Mouse (Mus musculus): ENCODE results near the gene Mybbp1a.
"Not testable (repeated sequence)": the region's sequence is repeated elsewhere in the genome, so short reads cannot be mapped to it uniquely, and the experiment has no call there.

Gene Mybbp1a

GRCm38 (mm10) chr11:72413601-72414190 lies 27.5 kb upstream of the Mybbp1a start:
- no peak for DNase-seq (ENCODE audit: low spot score)

GRCm38 (mm10) chr11:72415155-72415554 lies 26.0 kb upstream of the Mybbp1a start:
- DNase-seq (ENCODE audit: low spot score) = no peak

DNA sequence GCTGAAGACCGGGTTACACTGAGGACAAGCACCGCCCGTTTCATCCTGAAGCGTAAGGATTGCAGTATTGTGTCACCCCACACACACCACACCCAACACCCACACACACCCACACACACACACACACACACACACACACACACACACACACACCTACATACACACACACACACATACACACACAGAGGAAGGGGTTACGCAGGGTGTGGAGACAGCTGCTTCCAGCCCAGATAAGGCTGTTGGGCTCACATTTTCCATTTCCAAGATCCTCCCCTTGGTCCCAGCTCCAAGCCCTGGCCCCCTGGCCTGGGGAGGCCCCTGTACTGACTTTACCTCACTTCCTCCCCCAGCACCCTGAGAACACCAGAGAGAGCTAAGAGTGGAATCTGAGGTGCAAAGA lies 24.5 kb upstream of the Mybbp1a start:
- DNase-seq (ENCODE audit: low spot score) = no peak

- DNase-seq (ENCODE audit: low spot score) = no peak
These were observed 23.8 kb upstream of the Mybbp1a start for GRCm38 (mm10) chr11:72417376-72417775.

DNA sequence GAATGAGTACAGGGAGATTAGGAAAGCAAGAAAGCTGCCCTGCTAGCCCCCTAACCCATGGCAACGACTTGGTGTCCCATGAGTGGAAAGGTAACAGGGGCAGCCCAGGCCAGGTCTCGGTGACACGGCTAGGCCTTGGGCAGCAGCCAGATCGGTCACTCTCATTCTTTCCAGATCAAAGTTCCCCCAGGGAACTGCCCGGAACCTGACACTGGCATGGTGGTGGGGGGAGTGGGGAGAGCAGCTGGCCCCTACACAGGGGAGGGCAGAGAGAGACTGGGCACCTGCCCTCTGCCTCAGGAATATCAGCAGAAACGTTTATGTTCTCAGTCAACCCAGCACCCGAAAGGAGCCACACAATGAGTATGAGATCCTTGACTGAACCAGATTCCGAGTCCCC lies 22.9 kb upstream of the Mybbp1a start:
- DNase-seq (ENCODE audit: low spot score) = no peak

DNA sequence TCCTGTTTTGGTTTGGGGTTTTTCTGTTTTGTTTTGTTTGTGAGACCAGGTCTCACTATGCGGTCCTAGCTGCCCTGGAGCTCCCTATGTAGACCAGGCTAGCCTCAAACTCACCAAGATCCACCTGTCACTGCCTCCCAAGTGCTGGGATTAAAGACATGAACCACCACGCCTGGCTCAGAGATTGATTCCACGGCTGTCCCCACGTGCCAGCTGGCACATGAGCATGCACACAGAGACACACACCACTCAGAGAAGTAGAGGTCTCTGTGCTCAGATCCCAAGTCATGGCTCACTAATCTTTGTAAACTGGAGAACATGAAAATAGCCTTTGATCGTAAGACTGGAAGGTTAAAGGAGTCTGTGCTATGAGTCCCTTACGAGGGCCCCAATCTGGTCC lies 22.1 kb upstream of the Mybbp1a start:
- DNase-seq (ENCODE audit: low spot score) = no peak

DNA sequence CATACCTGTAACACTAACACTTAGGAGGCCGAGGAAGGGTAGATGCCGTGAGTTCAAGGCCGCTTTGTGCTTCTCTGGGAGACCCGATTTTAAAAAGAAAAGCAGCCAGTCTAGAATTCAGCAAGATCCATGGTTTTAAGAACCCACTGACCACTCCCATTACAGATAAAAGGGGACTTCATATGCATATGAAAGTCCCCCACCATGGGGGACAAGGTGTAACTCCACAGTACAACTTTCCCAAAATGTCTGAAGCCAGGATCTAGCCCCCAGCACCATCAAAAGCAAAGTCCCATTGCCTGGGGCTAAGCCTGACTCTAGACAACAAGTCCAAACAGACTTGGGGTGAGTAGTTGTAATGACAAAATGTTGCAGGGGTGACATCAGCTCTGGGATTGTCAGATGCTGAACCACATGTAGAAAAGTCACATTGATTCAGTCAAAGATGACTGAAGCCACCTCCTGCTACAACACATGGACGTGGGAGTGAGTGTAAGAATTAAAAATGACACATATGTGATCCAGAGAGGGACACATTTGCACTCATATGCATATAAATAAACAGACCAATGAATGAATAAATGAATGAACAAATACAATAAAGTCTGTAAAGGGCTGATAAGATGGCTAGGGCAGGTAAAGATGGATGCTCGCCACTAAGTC lies 20.6 kb upstream of the Mybbp1a start:
- DNase-seq (ENCODE audit: low spot score) = no peak

DNA sequence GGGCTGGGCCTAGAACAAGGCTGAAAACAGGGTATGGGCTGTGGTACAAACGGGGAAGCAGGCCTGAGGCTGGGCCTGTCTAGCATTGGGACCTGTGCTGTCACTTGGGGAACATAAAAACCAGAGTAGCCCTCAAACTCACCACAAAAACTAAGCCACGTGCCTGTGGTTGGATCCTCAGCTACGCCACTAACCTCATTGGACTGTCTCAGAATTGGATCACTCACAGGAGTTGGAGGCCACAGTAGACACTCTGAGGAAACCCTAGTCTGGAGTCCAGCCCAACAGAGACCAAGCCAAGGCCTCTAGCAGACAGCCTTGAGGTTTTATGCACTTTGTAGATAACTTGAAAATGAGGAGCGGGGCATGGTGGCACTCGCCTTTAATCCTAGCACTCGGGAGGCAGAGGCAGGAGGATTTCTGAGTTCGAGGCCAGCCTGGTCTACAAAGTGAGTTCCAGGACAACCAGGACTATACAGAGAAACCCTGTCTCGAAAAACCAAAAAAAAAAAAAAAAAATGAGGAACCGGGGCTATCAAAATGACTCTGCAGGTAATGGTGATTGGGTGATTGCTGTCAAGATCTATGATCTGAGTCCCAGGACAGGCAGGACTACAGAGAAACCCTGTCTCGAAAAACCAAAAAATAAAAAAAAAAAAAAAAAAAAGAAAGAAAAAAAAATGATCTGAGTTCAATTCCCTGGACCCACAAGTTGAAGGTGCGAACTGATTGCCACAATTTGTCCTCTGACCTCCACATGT lies 19.5 kb upstream of the Mybbp1a start:
- no peak for DNase-seq (ENCODE audit: low spot score)

DNA sequence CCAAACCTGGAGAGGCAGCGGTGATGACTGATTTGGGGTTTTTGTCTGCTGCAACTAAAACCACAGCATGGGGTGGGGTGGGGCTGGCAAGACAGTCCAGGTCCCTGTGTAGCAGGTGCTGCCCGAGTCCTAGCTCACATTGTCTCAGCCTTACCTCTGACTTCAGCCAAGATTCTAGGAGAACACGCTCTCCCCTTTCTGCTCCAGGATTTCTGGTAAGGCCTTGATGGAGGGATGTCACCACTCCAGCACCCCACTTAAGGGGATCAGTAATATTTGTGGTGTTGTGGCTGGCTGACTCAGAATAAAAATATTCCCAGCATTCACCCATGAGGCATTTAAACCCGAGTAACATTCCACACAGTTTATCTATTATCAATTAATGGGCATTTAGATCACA lies 17.5 kb upstream of the Mybbp1a start:
- no peak for DNase-seq (ENCODE audit: low spot score)

GRCm38 (mm10) chr11:72425201-72425600 lies 16.0 kb upstream of the Mybbp1a start:
- no peak for DNase-seq (ENCODE audit: low spot score)

DNA sequence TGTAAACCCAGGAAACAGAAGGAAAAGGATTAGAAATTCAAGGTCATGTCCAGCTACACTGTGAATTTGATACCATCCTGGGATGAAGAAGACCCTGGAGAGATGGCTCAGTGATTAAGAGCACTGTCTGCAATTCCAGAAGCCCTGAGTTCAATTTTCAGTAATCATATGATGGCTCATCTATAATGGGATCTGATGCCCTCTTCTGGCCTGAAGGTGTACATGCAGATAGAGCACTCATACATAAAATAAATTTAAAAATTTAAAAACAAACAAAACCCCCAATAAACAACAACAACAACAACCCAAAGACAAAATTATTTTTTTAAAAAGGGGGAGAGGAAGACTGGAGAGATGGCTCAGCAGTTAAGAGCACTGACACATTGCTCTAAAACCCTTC lies 14.3 kb upstream of the Mybbp1a start:
- DNase-seq (ENCODE audit: low spot score) = no peak

GRCm38 (mm10) chr11:72428694-72429093 lies 12.5 kb upstream of the Mybbp1a start:
- peak; percentile 30 for DNase-seq (ENCODE audit: low spot score)

- DNase-seq (ENCODE audit: low spot score) = peak; percentile 45
These were observed 11.9 kb upstream of the Mybbp1a start for GRCm38 (mm10) chr11:72429288-72429690.

- not testable (repeated sequence) for DNase-seq (ENCODE audit: low spot score)
These were observed 10.7 kb upstream of the Mybbp1a start for GRCm38 (mm10) chr11:72430311-72431068.

GRCm38 (mm10) chr11:72434963-72435693 lies 6.0 kb upstream of the Mybbp1a start, which contains the start of gene Ggt6:
Ggt6 (plus strand) TSS chr11:72435526.
- no peak for DNase-seq (ENCODE audit: low spot score)

- DNase-seq (ENCODE audit: low spot score) = peak; percentile 32
These were observed 5.5 kb upstream of the Mybbp1a start for GRCm38 (mm10) chr11:72435694-72436045.

GRCm38 (mm10) chr11:72436271-72436670 lies 4.9 kb upstream of the Mybbp1a start:
- no peak for DNase-seq (ENCODE audit: low spot score)

DNA sequence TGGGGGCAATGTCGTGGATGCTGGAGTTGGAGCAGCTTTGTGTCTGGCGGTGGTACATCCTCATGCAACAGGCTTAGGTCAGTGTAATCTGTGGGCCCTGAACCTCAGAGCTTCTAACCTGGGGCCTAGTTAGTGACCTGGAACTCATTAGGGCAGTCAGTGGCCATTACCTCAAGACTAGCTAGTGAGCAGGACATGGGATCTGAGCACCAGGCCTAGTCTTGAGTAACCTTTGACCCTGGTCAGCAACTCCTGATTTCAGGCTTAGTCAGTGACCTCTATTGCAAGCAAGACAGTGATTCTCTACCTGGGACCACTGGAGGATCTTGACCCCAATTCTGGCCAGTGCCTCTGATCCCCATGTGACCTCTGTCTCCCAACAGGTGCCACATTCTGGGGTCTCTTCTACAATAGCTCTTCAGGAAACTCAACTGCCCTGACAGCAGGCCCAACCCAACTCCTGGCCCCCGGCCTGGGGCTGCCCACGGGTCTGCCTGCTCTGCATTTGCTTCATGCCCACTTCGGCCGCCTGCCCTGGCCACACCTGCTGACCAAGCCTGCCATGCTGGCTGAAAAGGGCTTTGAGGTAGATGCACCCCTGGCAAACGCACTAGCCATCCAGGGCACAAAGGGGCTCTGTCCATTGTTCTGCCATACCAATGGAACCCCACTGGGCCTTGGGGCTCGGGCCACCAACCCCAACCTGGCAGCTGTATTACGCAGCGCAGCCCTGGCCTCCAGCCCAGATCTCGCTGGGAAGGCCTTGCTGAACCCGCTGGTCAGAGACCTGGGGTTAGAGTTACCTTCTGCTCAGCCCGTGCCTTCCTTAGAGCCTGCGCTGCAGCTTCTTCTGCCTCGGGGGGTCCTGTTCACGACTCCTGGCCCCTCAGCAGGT lies 4.2 kb upstream of the Mybbp1a start:
- no peak for DNase-seq (ENCODE audit: low spot score)

GRCm38 (mm10) chr11:72438411-72438810 lies 2.7 kb upstream of the Mybbp1a start:
- no peak for DNase-seq (ENCODE audit: low spot score)

- DNase-seq (ENCODE audit: low spot score) = not testable (repeated sequence)
These were observed 574 bp upstream of the Mybbp1a start for GRCm38 (mm10) chr11:72440597-72440964.

Data from MN1 (cell line).